Mouse (Mus musculus): ENCODE measurements around the gene Selenom. TPM values are rescaled to one million over a fixed set of nuclear protein-coding genes. Genes with fewer than 3 reads are reported as not detected.

Gene Selenom
- polyA plus RNA-seq, 1 experiment from 2014 or later, result 50.2 TPM

- H3K36me3 ChIP-seq (replicated peaks), result peaks cover 31% of the 10 kb centered on the region
- H3K4me3 ChIP-seq, result peak overlapping the region; percentile 69; the same call in 1 of the 2 replicates
- no peak for DNase-seq (ENCODE audit: low spot score)
- WGBS, result 88% methylated on average over 5 of the region's 5 CpGs
- peaks cover 47% of the 10 kb centered on the region for H3K4me1 ChIP-seq
- 0 out of 2 replicates have a peak overlapping the region, but pooled peaks have one; percentile 1 for H3K27ac ChIP-seq (replicated peaks)
- H3K9me3 ChIP-seq, result no peaks in the 10 kb centered on the region
- H3K27me3 ChIP-seq (replicated peaks; ENCODE audit: low read depth, poor library complexity, severe bottlenecking), result no peaks in the 10 kb centered on the region
Measured at GRCm38 (mm10) chr11:3536745-3537333, 22.4 kb downstream of the Selenom start.

- Histone ChIP-seq H3K27me3 (replicated peaks; ENCODE audit: low read depth, poor library complexity, severe bottlenecking) (no peaks in the 10 kb centered on the region), H3K27ac (replicated peaks) (no peak overlapping the region), H3K4me1 (peaks cover 51% of the 10 kb centered on the region), H3K36me3 (replicated peaks) (peaks cover 22% of the 10 kb centered on the region), H3K9me3 (no peaks in the 10 kb centered on the region), H3K4me3 (peak overlapping the region; percentile 69)
- DNase-seq (ENCODE audit: low spot score), result no peak
- WGBS, result 87% methylated on average over 3 of the region's 3 CpGs
Measured at GRCm38 (mm10) chr11:3537711-3538110, 23.2 kb downstream of the Selenom start.

DNA sequence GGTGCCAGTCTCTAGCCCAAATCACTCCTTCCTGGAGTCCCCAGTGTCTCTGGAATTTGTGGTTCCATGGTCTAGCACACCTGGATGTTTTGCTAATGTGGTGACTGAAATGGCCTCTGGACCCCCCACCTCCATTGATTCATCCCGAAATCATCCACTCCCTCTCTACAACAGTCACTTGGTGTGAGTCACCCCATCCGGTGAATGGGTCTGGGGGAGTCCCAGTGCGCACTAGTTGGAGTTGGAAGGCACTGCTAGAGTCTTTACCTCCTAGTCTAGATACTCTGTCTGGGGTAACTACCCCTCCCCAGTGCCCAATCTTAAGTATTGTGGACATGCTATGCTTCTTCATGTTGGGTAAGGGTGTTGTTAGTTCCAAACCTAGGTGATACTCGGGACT is 23.9 kb downstream of the Selenom start:
- peak overlapping the region; percentile 88; the same call in 1 of the 2 replicates for H3K27ac ChIP-seq (replicated peaks)
- H3K4me3 ChIP-seq, result peak overlapping the region; percentile 69
- H3K4me1 ChIP-seq, result peaks cover 51% of the 10 kb centered on the region
- DNase-seq (ENCODE audit: low spot score), result no peak
- peaks cover 16% of the 10 kb centered on the region for H3K36me3 ChIP-seq (replicated peaks)
- H3K9me3 ChIP-seq, result no peaks in the 10 kb centered on the region
- WGBS, result 72% methylated on average over 4 of the region's 4 CpGs
- H3K27me3 ChIP-seq (replicated peaks; ENCODE audit: low read depth, poor library complexity, severe bottlenecking), result no peaks in the 10 kb centered on the region

- Histone ChIP-seq H3K4me3 (peak overlapping the region; percentile 69), H3K27ac (replicated peaks) (peak overlapping the region; percentile 88), H3K4me1 (peaks cover 51% of the 10 kb centered on the region), H3K9me3 (no peaks in the 10 kb centered on the region; the same call in 1 of the 2 replicates), H3K36me3 (replicated peaks) (peaks cover 7% of the 10 kb centered on the region; the same call in 1 of the 2 replicates), H3K27me3 (replicated peaks; ENCODE audit: low read depth, poor library complexity, severe bottlenecking) (no peaks in the 10 kb centered on the region)
- WGBS, result 5% methylated on average over 33 of the region's 33 CpGs
- peak; percentile 92 for DNase-seq (ENCODE audit: low spot score)
Measured at GRCm38 (mm10) chr11:3539111-3539825, 24.8 kb downstream of the Selenom start.

GRCm38 (mm10) chr11:3539826-3540196 is 25.3 kb downstream of the Selenom start:
- no peak for DNase-seq (ENCODE audit: low spot score)
- H3K27ac ChIP-seq (replicated peaks), result peak overlapping the region; percentile 88
- peaks cover 5% of the 10 kb centered on the region for H3K9me3 ChIP-seq
- 81% methylated on average over 4 of the region's 4 CpGs for WGBS
- peak overlapping the region; percentile 69 for H3K4me3 ChIP-seq
- H3K27me3 ChIP-seq (replicated peaks; ENCODE audit: low read depth, poor library complexity, severe bottlenecking), result no peaks in the 10 kb centered on the region
- peaks cover 49% of the 10 kb centered on the region for H3K4me1 ChIP-seq
- H3K36me3 ChIP-seq (replicated peaks), result peaks cover 6% of the 10 kb centered on the region; the same call in 1 of the 2 replicates

- WGBS, result 91% methylated on average over 23 of the region's 23 CpGs
- H3K27ac ChIP-seq (replicated peaks), result peak within 1 kb of the TSS; percentile 88
Measured at GRCm38 (mm10) chr11:3540451-3541085, 26.1 kb downstream of the Selenom start, which contains the start of gene Smtn. Smtn (minus strand) TSS chr11:3540612.

DNA sequence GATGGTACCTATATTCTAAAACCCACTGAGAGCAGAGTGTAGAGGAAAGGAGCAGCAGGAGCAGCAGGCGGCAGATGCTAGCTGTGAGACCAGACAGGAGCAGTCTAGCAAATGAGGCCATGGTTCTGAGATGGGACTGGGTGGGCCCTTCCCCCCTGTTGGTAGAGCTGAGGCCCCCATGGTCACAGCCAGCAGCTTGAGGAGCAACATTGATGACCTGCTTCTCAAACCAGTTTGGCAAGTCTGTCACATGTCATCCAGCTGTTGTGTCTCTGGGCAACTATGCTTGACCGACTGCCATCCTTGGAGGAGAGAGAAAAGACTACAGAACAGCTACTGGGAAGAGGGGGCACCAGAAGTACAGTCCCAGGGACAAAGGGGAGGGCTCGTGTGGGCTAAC is 27.4 kb downstream of the Selenom start:
- H3K36me3 ChIP-seq (replicated peaks), result peaks cover 3% of the 10 kb centered on the region; the same call in 1 of the 2 replicates
- peaks cover 41% of the 10 kb centered on the region for H3K4me1 ChIP-seq
- H3K27me3 ChIP-seq (replicated peaks; ENCODE audit: low read depth, poor library complexity, severe bottlenecking), result no peaks in the 10 kb centered on the region
- 0 out of 2 replicates have a peak overlapping the region, but pooled peaks have one; percentile 16 for H3K27ac ChIP-seq (replicated peaks)
- no peak for DNase-seq (ENCODE audit: low spot score)
- peaks cover 6% of the 10 kb centered on the region for H3K9me3 ChIP-seq
- WGBS, result 65% methylated on average over 3 of the region's 3 CpGs
- H3K4me3 ChIP-seq, result no peak overlapping the region

More at GRCm38 (mm10) chr11:3540451-3541085, 26.1 kb downstream of the Selenom start, which contains the start of gene Smtn:
- Histone ChIP-seq H3K27me3 (replicated peaks; ENCODE audit: low read depth, poor library complexity, severe bottlenecking) (no peaks in the 10 kb centered on the region), H3K9me3 (peaks cover 6% of the 10 kb centered on the region), H3K36me3 (replicated peaks) (peaks cover 6% of the 10 kb centered on the region; the same call in 1 of the 2 replicates), H3K4me1 (peaks cover 45% of the 10 kb centered on the region), H3K4me3 (peak within 1 kb of the TSS; percentile 69)
- DNase-seq (ENCODE audit: low spot score), result no peak

DNA sequence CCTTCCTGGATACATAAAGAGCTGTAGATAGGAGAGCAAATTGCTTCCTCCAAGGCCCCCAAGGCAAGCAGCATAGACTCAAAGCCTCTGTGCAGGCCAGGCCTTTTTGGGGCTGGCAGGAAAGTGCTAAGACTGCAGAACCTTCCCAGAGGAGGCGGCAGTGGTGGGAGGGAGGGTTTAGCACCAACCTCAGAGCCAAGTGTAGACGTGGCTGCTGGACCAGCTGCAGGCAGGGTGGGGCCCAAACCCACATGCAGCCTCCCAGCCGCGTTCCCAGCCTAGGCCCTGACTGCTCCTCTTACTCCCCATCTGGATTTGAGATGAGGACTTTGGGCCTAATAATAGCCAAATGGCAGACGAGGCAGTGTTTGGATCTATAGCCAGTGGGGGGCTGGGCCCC is 28.5 kb downstream of the Selenom start:
- no peaks in the 10 kb centered on the region for H3K27me3 ChIP-seq (replicated peaks; ENCODE audit: low read depth, poor library complexity, severe bottlenecking)
- H3K4me1 ChIP-seq, result peaks cover 32% of the 10 kb centered on the region
- H3K9me3 ChIP-seq, result peaks cover 6% of the 10 kb centered on the region
- no peak for DNase-seq (ENCODE audit: low spot score)
- H3K36me3 ChIP-seq (replicated peaks), result no peaks in the 10 kb centered on the region
- no peak overlapping the region for H3K4me3 ChIP-seq
- H3K27ac ChIP-seq (replicated peaks), result no peak overlapping the region; the same call in 1 of the 2 replicates
- 41% methylated on average over 5 of the region's 5 CpGs for WGBS

GRCm38 (mm10) chr11:3544409-3544808 is 29.9 kb downstream of the Selenom start:
- Histone ChIP-seq H3K4me1 (peaks cover 24% of the 10 kb centered on the region), H3K4me3 (no peak overlapping the region), H3K27ac (replicated peaks) (no peak overlapping the region), H3K9me3 (peaks cover 6% of the 10 kb centered on the region), H3K27me3 (replicated peaks; ENCODE audit: low read depth, poor library complexity, severe bottlenecking) (no peaks in the 10 kb centered on the region), H3K36me3 (replicated peaks) (no peaks in the 10 kb centered on the region)
- no peak for DNase-seq (ENCODE audit: low spot score)
- WGBS, result 93% methylated on average over 5 of the region's 5 CpGs

DNA sequence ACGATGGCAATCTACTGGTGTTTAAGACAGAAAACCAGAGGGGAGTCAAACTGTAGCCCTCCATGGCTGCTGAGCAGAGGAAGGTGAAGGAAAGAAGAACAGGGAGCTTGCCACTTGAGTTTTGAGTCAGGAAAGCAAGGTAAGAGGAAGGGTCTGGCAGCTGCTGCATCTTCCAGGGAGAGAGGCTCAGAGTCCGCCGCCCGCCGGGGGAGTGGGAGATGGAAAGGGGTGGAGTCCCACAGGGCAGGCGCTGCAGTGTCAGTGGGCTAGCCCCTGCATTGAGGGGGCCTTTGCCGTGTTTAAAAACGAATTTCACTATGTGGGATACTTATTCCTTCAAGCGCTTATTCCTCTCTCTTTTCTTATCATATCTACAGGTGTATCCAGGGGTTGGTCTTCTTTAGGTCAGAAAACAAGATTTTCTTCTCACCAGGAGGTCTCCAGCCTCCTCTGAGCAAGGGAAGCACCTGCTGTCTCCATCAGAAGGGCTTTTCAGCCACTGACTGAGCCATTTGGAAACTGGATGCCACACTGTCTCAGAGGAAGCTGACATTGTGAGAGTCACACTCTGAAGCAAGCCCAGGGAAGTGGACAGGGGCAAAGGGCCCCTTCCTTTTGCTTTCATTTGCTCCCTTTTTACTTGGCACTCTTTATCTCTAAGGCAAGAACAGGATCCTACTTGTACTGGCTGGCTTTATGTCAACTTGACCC is 31.2 kb downstream of the Selenom start:
- Histone ChIP-seq H3K27me3 (replicated peaks; ENCODE audit: low read depth, poor library complexity, severe bottlenecking) (no peaks in the 10 kb centered on the region), H3K27ac (replicated peaks) (no peak overlapping the region), H3K4me1 (peaks cover 21% of the 10 kb centered on the region), H3K4me3 (no peak overlapping the region), H3K36me3 (replicated peaks) (no peaks in the 10 kb centered on the region), H3K9me3 (peaks cover 6% of the 10 kb centered on the region)
- DNase-seq (ENCODE audit: low spot score), result no peak
- WGBS, result 16% methylated on average over 9 of the region's 9 CpGs

GRCm38 (mm10) chr11:3546242-3546562 is 31.7 kb downstream of the Selenom start:
- Histone ChIP-seq H3K27ac (replicated peaks) (no peak overlapping the region), H3K4me1 (peaks cover 21% of the 10 kb centered on the region), H3K4me3 (no peak overlapping the region), H3K9me3 (peaks cover 6% of the 10 kb centered on the region), H3K36me3 (replicated peaks) (no peaks in the 10 kb centered on the region), H3K27me3 (replicated peaks; ENCODE audit: low read depth, poor library complexity, severe bottlenecking) (no peaks in the 10 kb centered on the region)
- 11% methylated on average over 1 of the region's 1 CpGs for WGBS
- no peak for DNase-seq (ENCODE audit: low spot score)

DNA sequence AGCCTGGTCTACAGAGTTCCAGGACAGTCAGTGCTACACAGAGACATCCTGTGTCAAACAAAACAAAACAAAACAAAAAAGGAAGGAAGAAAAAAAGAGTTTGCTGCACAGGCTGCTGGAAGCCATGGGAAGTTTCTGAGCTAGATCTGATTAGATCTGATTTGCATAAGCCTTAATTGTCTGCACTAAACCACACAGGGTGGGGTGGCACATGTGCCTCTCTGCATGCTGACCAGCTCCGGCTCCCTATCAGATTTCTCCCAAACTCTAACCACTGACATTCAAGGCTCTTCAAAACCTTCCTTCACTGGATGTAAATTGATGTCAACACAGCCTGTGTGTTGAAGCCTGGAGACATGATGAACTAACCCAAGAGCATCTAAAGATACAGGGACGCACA is 32.6 kb downstream of the Selenom start:
- H3K36me3 ChIP-seq (replicated peaks), result no peaks in the 10 kb centered on the region
- no peak overlapping the region for H3K4me3 ChIP-seq
- no peak for DNase-seq (ENCODE audit: low spot score)
- H3K27ac ChIP-seq (replicated peaks), result no peak overlapping the region
- no peaks in the 10 kb centered on the region for H3K27me3 ChIP-seq (replicated peaks; ENCODE audit: low read depth, poor library complexity, severe bottlenecking)
- H3K4me1 ChIP-seq, result peaks cover 14% of the 10 kb centered on the region
- WGBS, result 84% methylated on average over 2 of the region's 2 CpGs
- H3K9me3 ChIP-seq, result peaks cover 6% of the 10 kb centered on the region

All from embryonic facial prominence, embryonic 10.5 days (tissue).